Mouse (Mus musculus) liver, embryonic 14.5 days (tissue): Measurements from ENCODE around the gene Cttnbp2.

Source experiments
- CTCF ChIP-seq: IDR thresholded peaks from 2 replicates; pipeline ENCODE4 v1.5.1; 2016; ENCODE audit warnings: antibody characterized with exemption, low read depth, control low read depth
- EP300 ChIP-seq: IDR thresholded peaks from 2 replicates; pipeline ENCODE4 v1.6.1; 2016; ENCODE audit warnings: antibody characterized with exemption, low read depth

GRCm38 (mm10) chr6:18485087-18485486 is 29.6 kb downstream of the Cttnbp2 start:
- TF ChIP-seq CTCF = no peak
- no peak for TF ChIP-seq EP300
